9 mouse cellular contexts compared by ENCODE assay signal in genomic region chr9:75437653-75438385, GRCm38 (mm10). TPM values are rescaled to one million over a fixed set of nuclear protein-coding genes. Genes with fewer than 3 reads are reported as not detected.
A peak's percentile ranks its signal among the peaks of the same experiment; 100 is the strongest.
DNase-seq lines count a peak whose midpoint lies in the region; ATAC-seq and TF ChIP-seq lines count a peak whose summit lies in the region.
"Had no signal": no experiment of that assay in that cellular context is flagged by ENCODE, and none has a peak within 500 bp of the region (broad histone marks: within the 10 kb centered on the region; RNA-seq: fewer than 3 reads in every experiment).

No protein-coding gene starts in this region.

- H3K9me3 ChIP-seq in hindbrain, embryonic 11.5 days (ENCODE audit: control insufficient read depth, low read length), result no peaks in the 10 kb centered on the region
- H3K9me3 ChIP-seq in hindbrain, embryonic 13.5 days, result no peaks in the 10 kb centered on the region
- H3K9me3 ChIP-seq: embryonic facial prominence, embryonic 15.5 days had no signal

- H3K4me1 ChIP-seq in hindbrain, embryonic 11.5 days (replicated peaks; ENCODE audit: control insufficient read depth, insufficient read depth, low read length), result peaks cover 5% of the 10 kb centered on the region; the same call in 1 of the 2 replicates
- peaks cover 10% of the 10 kb centered on the region for H3K4me1 ChIP-seq in hindbrain, embryonic 13.5 days (replicated peaks)

- in situ Hi-C loops in Patski (cut with MboI; ENCODE audit: low pct_unique_long_range_greater_than_20kb), result loop anchor here (10.0 to 25.0 kb wide), 2 partner anchors 153 to 376 kb away; partner anchors contain the start of gene Myo5a

- POLR2A ChIA-PET in Patski (lab: Charles Lee), result interaction anchor here (1.8 kb wide), 1 partner anchor 28 kb away, joined by 6 read pairs; the partner anchor contains the start of gene Mapk6

- H3K4me2 ChIP-seq in hindbrain, embryonic 11.5 days (replicated peaks; ENCODE audit: low read depth, low read length), result no peak overlapping the region
- no peak overlapping the region for H3K4me2 ChIP-seq in hindbrain, embryonic 13.5 days
- H3K4me2 ChIP-seq: embryonic facial prominence, embryonic 15.5 days had no signal

- peak; percentile 73 for TF ChIP-seq CTCF in Patski (IDR thresholded peaks at IDR 0.05)

- H3K27me3 ChIP-seq in hindbrain, embryonic 11.5 days (ENCODE audit: control insufficient read depth, insufficient read depth, low read length), result no peaks in the 10 kb centered on the region
- H3K27me3 ChIP-seq in hindbrain, embryonic 13.5 days, result no peaks in the 10 kb centered on the region
- H3K27me3 ChIP-seq in Patski, result no peaks in the 10 kb centered on the region
- H3K27me3 ChIP-seq: embryonic facial prominence, embryonic 15.5 days had no signal

- H3K9ac ChIP-seq in hindbrain, embryonic 11.5 days (ENCODE audit: low read depth, low read length), result no peak overlapping the region
- H3K9ac ChIP-seq in hindbrain, embryonic 13.5 days, result no peak overlapping the region
- H3K9ac ChIP-seq: embryonic facial prominence, embryonic 15.5 days had no signal

- CTCF ChIA-PET in Patski (lab: Charles Lee), result interaction anchor here (1.0 to 1.8 kb wide), 3 partner anchors 44 to 76 kb away, joined by 4 to 7 read pairs (median 4); no protein-coding TSS in a partner anchor

- H3K36me3 ChIP-seq in hindbrain, embryonic 11.5 days (ENCODE audit: control insufficient read depth, insufficient read depth, low read length), result no peaks in the 10 kb centered on the region
- no peaks in the 10 kb centered on the region for H3K36me3 ChIP-seq in hindbrain, embryonic 13.5 days
- H3K36me3 ChIP-seq: embryonic facial prominence, embryonic 15.5 days had no signal

- WGBS in hindbrain, embryonic 11.5 days, result 37% methylated on average over 6 of the region's 6 CpGs
- 29% methylated on average over 6 of the region's 6 CpGs for WGBS in hindbrain, embryonic 13.5 days

- ATAC-seq in hindbrain, embryonic 11.5 days (ENCODE audit: low FRiP score), result no peak
- no peak for ATAC-seq in hindbrain, embryonic 13.5 days (ENCODE audit: low FRiP score)
- ATAC-seq in Patski, result no peak

- peak; percentile 34 for DNase-seq in hindbrain, embryonic 11.5 days (ENCODE audit: low spot score)
- DNase-seq in B cell, adult 2 months, result peak; percentile 81 to 84
- DNase-seq in Patski (ENCODE audit: low read depth, low spot score), result no peak
- DNase-seq in kidney, postnatal 14 days, result peak; percentile 51
- DNase-seq in spleen, postnatal 36 days (ENCODE audit: low spot score in 2 of 2), result peak; percentile 44 to 70
- DNase-seq in frontal cortex, postnatal 36 days (ENCODE audit: low spot score in 2 of 2), result no peak
- no peak for DNase-seq in ovary, adult 18-20 months (ENCODE audit: low spot score)

- no peak overlapping the region for H3K4me3 ChIP-seq in hindbrain, embryonic 11.5 days (ENCODE audit: low read depth, low read length)
- no peak overlapping the region for H3K4me3 ChIP-seq in hindbrain, embryonic 13.5 days
- H3K4me3 ChIP-seq: embryonic facial prominence, embryonic 15.5 days had no signal

- no peak overlapping the region for H3K27ac ChIP-seq in hindbrain, embryonic 11.5 days (ENCODE audit: low read depth, low read length)
- no peak overlapping the region for H3K27ac ChIP-seq in hindbrain, embryonic 13.5 days
- H3K27ac ChIP-seq: embryonic facial prominence, embryonic 15.5 days had no signal

RNA-seq across cellular contexts. Expression of gene Leo1, which starts 3.5 kb away (rescaled TPM):
- 48.5 and 53.2 TPM in 2 replicates for polyA plus RNA-seq in hindbrain, embryonic 11.5 days (2014; fragmentation: Nextera tagmentation; extraction: Ambion mirVana)
- 43.3 and 44.5 TPM in 2 replicates for polyA plus RNA-seq in hindbrain, embryonic 13.5 days (2015; fragmentation: Nextera tagmentation; extraction: Ambion mirVana)
- 38.3 TPM for polyA plus RNA-seq in Patski (2021)

RNA-seq across cellular contexts. Expression of gene Mapk6, which starts 28.0 kb away (rescaled TPM):
- 198 and 217 TPM in 2 replicates for polyA plus RNA-seq in hindbrain, embryonic 11.5 days (2014; fragmentation: Nextera tagmentation; extraction: Ambion mirVana)
- 178 and 184 TPM in 2 replicates for polyA plus RNA-seq in hindbrain, embryonic 13.5 days (2015; fragmentation: Nextera tagmentation; extraction: Ambion mirVana)
- polyA plus RNA-seq in Patski (2021), result 74.9 TPM

Comparison
In these comparisons a context has a peak if more than half of its experiments do, and no peak if none do; other contexts are left out.
1. DNase-seq: peak in hindbrain, embryonic 11.5 days (single experiment), B cell, adult 2 months (2 of 2), kidney, postnatal 14 days (single experiment) and spleen, postnatal 36 days (2 of 2); none in Patski (single experiment), frontal cortex, postnatal 36 days (0 of 2) and ovary, adult 18-20 months (single experiment).